Mouse (Mus musculus): ENCODE data around the gene Gm14139. TPM values are rescaled to one million over a fixed set of nuclear protein-coding genes. Genes with fewer than 3 reads are reported as not detected.

Gene Gm14139
- under 1 TPM in 1 of 2 experiments, not detected in 1; 0.27 TPM for polyA plus RNA-seq (2012; fragmentation: generic; extraction: Trizol)

DNA sequence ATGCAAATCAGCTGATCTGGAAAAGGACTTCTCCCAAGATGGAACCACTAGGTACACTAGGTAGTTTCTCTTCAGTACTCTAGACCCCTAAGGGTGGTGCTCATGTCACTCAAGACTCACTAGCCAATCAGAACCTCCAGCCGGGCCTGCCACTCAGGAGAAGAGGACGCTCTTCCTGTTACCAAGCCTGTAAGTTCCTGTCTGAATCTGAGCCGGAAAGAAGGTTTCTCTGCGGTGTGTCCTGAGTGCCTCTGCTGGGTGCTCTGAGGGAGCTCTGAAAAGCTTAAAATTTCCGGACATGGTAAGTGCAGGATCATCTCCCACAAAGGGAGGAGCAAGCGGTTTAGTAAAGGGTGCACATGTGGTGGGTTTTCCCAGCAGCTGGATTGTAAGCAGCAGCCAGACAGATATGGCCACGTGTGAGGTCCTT lies at the start of gene Gm14139:
Gm14139 (plus strand) TSS at position 186 of the 430 bp plus-strand sequence.

DNA sequence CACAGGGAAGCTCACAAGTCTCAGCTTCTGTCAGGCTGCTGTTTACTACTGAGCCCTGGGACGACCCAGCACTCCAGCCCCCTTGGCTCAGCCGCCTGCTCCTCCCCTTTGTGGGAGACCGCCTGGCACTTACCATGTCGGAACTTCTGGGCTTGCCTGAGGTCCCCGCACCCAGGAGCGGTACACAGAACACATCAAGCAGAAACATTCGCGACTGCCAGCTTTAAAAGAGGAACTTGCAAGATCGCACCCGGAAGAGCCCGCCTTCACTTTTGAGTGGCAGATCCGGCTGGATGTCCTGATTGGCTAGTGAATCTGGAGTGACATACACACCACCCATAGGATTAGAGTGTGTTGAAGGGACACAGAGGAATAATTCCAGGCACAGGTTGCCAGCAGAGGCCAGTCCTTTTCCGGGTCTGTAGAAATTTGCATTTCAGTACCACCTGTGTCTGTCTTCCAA lies 45.1 kb upstream of the Gm14139 start, which contains the start of gene Zfp120:
Zfp120 (minus strand) TSS at position 274 of the 463 bp plus-strand sequence.

DNA sequence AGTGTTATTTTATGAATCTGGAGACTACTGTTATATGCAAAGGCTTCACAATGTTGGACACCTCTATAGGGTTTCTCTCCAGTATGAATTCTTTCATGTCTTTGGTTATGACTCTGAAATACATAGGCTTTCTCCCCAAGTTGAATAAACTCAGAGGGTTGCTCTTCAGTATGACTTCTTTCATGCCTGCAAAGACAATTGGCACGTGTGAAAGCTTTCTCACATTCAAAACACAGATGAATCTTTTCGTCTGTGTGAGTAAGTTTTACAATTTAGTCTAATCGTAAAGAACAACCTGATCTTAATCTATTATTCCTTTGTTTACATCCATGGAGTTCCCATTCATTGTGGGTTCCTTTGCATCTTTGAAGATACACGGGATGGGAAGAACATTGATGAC lies 2.0 kb upstream of the Gm14139 start, which contains the start of gene Gm10770:
Gm10770 (minus strand) TSS at position 101 of the 400 bp plus-strand sequence.

DNA sequence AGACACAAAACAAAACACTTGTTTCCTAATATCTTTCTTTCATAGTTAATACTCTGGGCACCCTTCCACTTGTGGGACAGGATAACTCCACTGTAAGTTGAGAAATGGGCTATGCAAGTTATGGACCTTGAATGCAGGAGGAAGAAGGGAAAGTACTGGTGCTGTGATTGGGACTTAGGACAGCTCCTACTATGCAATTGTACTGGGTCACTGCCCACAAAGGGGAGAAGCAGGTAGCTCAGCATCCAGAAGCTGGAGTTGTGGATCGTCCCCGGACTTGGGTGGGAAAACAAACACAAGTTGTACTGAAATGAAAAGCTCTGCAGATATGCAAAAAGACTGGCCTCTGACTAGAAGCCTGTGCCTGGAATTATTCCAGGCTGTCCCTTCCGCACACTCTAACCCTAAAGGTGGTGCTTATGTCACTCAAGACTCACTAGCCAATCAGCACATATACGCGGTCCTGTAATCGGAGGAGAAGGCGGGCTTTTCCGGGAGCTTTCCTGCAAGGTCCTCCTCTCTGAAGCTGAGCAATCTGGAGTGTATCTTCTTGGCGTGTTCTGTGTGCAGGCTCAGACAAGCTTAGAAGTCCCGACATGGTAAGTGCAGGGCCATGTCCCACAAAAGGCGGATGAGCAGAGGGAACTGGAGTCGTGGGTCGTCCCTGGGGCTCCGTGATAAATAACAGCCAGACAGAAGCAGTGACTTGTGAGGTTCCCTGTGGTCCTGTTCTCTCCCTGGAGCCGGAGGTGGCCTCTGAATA lies 36.2 kb downstream of the Gm14139 start, which contains the start of gene Zfp937:
Zfp937 (plus strand) TSS at position 474 of the 763 bp plus-strand sequence.

Other genes starting within 250 kb of the Gm14139 start
- 1 to 10 TPM in 1 of 2 experiments, under 1 TPM in 1; 0.08 to 1.1 TPM for gene Zfp120, start 45.0 kb upstream of the Gm14139 start, polyA plus RNA-seq (2012; fragmentation: generic; extraction: Trizol)
- not detected for gene Gm10770, start 2.1 kb upstream of the Gm14139 start, polyA plus RNA-seq (2012; fragmentation: generic; extraction: Trizol)
- under 1 TPM; 0.04 to 0.68 TPM for gene Zfp937, start 36.3 kb downstream of the Gm14139 start, polyA plus RNA-seq (2012; fragmentation: generic; extraction: Trizol)
- gene Gm21994, start 73.8 kb downstream of the Gm14139 start, polyA plus RNA-seq (2012; fragmentation: generic; extraction: Trizol), result 1 to 10 TPM in 1 of 2 experiments, under 1 TPM in 1; 0.05 to 1.1 TPM
- gene Gm14124, start 75.8 kb downstream of the Gm14139 start, polyA plus RNA-seq (2012; fragmentation: generic; extraction: Trizol), result under 1 TPM in 1 of 2 experiments, not detected in 1; 0.05 TPM
- gene Gm10130, start 141.9 kb downstream of the Gm14139 start, polyA plus RNA-seq (2012; fragmentation: generic; extraction: Trizol), result not detected
- gene 3300002I08Rik, start 181.0 kb downstream of the Gm14139 start, polyA plus RNA-seq (2012; fragmentation: generic; extraction: Trizol), result 1 to 10 TPM in 1 of 2 experiments, under 1 TPM in 1; 0.20 to 1.7 TPM